9 mouse cellular contexts compared by ENCODE assay signal in the genomic region with DNA sequence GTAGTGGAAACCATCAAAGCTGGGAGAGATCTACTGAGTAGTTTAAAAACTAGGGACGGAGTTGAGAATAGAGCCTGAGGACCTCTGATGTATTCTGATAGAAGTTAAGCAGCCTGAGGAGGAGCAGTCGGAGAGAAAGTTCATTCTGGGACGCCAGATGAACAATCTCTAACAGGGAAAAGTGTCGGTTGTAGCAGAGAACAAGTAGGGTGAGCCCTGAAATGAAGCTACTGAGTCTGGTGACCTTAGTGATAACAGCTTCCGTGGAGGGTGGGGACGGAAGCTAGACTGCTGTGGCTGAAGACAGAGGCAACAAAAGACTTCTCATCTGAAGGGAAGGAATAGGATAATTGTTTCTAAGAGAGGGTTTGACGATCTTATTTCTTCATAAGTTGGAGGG. TPM values are rescaled to one million over a fixed set of nuclear protein-coding genes. Genes with fewer than 3 reads are reported as not detected.
DNase-seq lines count a peak whose midpoint lies in the region; ATAC-seq and TF ChIP-seq lines count a peak whose summit lies in the region.
"Had no signal": no experiment of that assay in that cellular context is flagged by ENCODE, and none has a peak within 500 bp of the region (broad histone marks: within the 10 kb centered on the region; RNA-seq: fewer than 3 reads in every experiment).

No protein-coding gene starts in this region.

- H3K9ac ChIP-seq in midbrain, embryonic 15.5 days = no peak overlapping the region
- H3K9ac ChIP-seq: midbrain, embryonic 13.5 days had no signal

- intact Hi-C loops in left cerebral cortex, adult 2 months (cut with DNase I) = no loop called here

- no peak for TF ChIP-seq POLR2A in spleen, adult 2 months (IDR thresholded peaks at IDR 0.05; ENCODE audit: low read depth, low read length)

- H3K27ac ChIP-seq in spleen, adult 2 months (ENCODE audit: insufficient read depth, low read length) = peak overlapping the region; percentile 62; the same call in 1 of the 2 replicates
- no peak overlapping the region for H3K27ac ChIP-seq in midbrain, embryonic 15.5 days
- no peak overlapping the region for H3K27ac ChIP-seq in left cerebral cortex, adult 2 months
- H3K27ac ChIP-seq: midbrain, embryonic 13.5 days had no signal

- no peaks in the 10 kb centered on the region for H3K9me3 ChIP-seq in midbrain, embryonic 15.5 days
- H3K9me3 ChIP-seq: midbrain, embryonic 13.5 days had no signal

- no peak overlapping the region for H3K4me2 ChIP-seq in midbrain, embryonic 15.5 days
- H3K4me2 ChIP-seq: midbrain, embryonic 13.5 days had no signal

- ATAC-seq in midbrain, embryonic 15.5 days (replicated peaks) = no peak
- ATAC-seq: midbrain, embryonic 13.5 days had no signal

- 56% methylated on average over 7 of the region's 7 CpGs for WGBS in spleen, adult 2 months
- WGBS in midbrain, embryonic 15.5 days = 69% methylated on average over 7 of the region's 7 CpGs

- DNase-seq in spleen, adult 2 months (ENCODE audit: low read depth in 1 of 2, low spot score in 2 of 2) = no peak
- DNase-seq in spleen, adult 12 weeks (ENCODE audit: low spot score) = no peak
- DNase-seq in T-cell, adult 2 months (ENCODE audit: low spot score) = peak; percentile 45
- peak; percentile 44 for DNase-seq in liver
- peak; percentile 26 for DNase-seq in thymus, postnatal 25 days
- DNase-seq in left cerebral cortex, adult 2 months (ENCODE audit: extremely low spot score in 1 of 2, low spot score in 2 of 2) = no peak
- DNase-seq: kidney, adult 8-10 months had no signal

- TF ChIP-seq CTCF in spleen, adult 2 months (IDR thresholded peaks at IDR 0.05; ENCODE audit: extremely low read depth, insufficient read depth, insufficient read length, insufficient replicate concordance) = no peak
- TF ChIP-seq CTCF in left cerebral cortex, adult 2 months (IDR thresholded peaks at IDR 0.05) = no peak

- no peaks in the 10 kb centered on the region for H3K27me3 ChIP-seq in spleen, adult 2 months (ENCODE audit: control insufficient read depth, insufficient read depth, low read length)
- H3K27me3 ChIP-seq in midbrain, embryonic 15.5 days (replicated peaks) = no peaks in the 10 kb centered on the region
- H3K27me3 ChIP-seq: midbrain, embryonic 13.5 days had no signal

- H3K4me3 ChIP-seq in spleen, adult 2 months (ENCODE audit: extremely low read depth, insufficient read depth, insufficient read length) = no peak overlapping the region
- H3K4me3 ChIP-seq in midbrain, embryonic 15.5 days = no peak overlapping the region
- no peak overlapping the region for H3K4me3 ChIP-seq in left cerebral cortex, adult 2 months
- H3K4me3 ChIP-seq: midbrain, embryonic 13.5 days had no signal

- 0 out of 2 replicates have a peak, but pooled peaks cover 1% of the 10 kb centered on the region for H3K36me3 ChIP-seq in spleen, adult 2 months (ENCODE audit: control insufficient read depth, insufficient read depth, low read length)
- no peaks in the 10 kb centered on the region for H3K36me3 ChIP-seq in midbrain, embryonic 15.5 days (replicated peaks)
- H3K36me3 ChIP-seq: midbrain, embryonic 13.5 days had no signal

- H3K4me1 ChIP-seq in spleen, adult 2 months (ENCODE audit: control insufficient read depth, insufficient read depth, insufficient read length) = peaks cover 5% of the 10 kb centered on the region
- no peaks in the 10 kb centered on the region for H3K4me1 ChIP-seq in midbrain, embryonic 15.5 days
- H3K4me1 ChIP-seq: midbrain, embryonic 13.5 days had no signal

RNA-seq across cellular contexts. Expression of a gene that starts 47.8 kb away (rescaled TPM):
- 49.3 and 57.8 TPM in 2 replicates for polyA plus RNA-seq in spleen, adult 2 months (2012; rRNA removed)
- 12.6 and 13.1 TPM in 2 replicates for polyA plus RNA-seq in midbrain, embryonic 15.5 days (2015; fragmentation: Nextera tagmentation; extraction: Ambion mirVana)
- 10 to 100 TPM; 79.9 to 85.5 TPM for total RNA-seq in left cerebral cortex, adult 2 months (2021)

RNA-seq across cellular contexts. Expression of a gene that starts 59.6 kb away (rescaled TPM):
- polyA plus RNA-seq in spleen, adult 2 months (2012; rRNA removed) = 165 and 178 TPM in 2 replicates
- polyA plus RNA-seq in midbrain, embryonic 15.5 days (2015; fragmentation: Nextera tagmentation; extraction: Ambion mirVana) = 15.1 and 16.1 TPM in 2 replicates
- 10 to 100 TPM; 19.2 to 21.7 TPM for total RNA-seq in left cerebral cortex, adult 2 months (2021)

Comparison
In these comparisons a context has a peak if more than half of its experiments do, and no peak if none do; other contexts are left out.
1. DNase-seq: peak in T-cell, adult 2 months (single experiment), liver (single experiment) and thymus, postnatal 25 days (single experiment); none in spleen, adult 2 months (0 of 2), spleen, adult 12 weeks (single experiment) and left cerebral cortex, adult 2 months (0 of 2).